Mouse (Mus musculus) right cerebral cortex, postnatal 25 days (tissue): ENCODE measurements at regions not wholly inside any gene's neighbourhood (a gene's known extent, or its start where the extent isn't known, plus 50 kb on each side); places are given as distances from the start of the nearest gene placed in this dataset.
A peak's percentile ranks its signal among the peaks of the same experiment; 100 is the strongest.

Experiments used
- DNase-seq: peaks from one replicate; pipeline ENCODE4 v3.0.0; 2022

GRCm38 (mm10) chr3:38116071-38116787, 368.4 kb downstream of the Ankrd50 start:
- DNase-seq = no peak

GRCm38 (mm10) chr3:38112568-38112967, 372.1 kb downstream of the Ankrd50 start:
- DNase-seq = no peak

DNA sequence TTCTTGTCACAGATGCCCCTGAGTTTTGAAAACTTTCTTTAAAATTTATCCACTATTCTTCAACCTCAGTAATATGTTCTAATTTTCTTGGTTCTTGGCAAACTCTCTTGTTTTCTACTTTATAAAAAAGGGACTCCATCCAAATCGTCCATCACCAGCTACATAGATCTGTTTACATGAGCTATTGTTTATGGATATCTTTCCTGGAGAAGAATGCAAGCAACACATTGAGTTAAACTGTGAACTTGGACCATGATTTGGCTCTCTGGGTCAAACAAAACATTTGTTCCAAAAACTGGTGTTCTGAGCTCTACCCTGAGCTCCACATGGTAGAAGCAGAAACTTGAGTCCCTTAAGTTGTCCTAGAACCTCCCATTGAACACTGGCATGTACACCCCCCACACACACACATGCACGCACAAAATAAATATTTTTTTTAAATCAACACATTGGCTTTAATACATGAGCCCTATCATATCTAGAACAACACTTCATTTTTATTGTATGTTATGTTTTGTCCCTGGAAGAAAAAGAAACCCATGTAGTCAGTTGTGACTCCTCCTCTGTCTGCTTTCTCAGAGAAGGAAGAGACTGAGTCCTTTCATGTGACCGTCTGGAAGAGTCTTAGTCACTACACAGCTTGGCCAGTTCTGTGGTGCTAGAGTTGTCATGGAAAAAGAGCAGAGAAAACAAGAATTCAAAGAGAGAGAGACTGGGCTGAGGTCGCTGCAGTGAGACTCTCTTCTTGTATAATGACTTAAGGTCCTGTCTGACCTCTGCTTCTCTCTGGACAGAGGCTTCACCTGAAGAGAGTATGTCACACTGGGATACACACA, 379.4 kb downstream of the Ankrd50 start:
- no peak for DNase-seq

DNA sequence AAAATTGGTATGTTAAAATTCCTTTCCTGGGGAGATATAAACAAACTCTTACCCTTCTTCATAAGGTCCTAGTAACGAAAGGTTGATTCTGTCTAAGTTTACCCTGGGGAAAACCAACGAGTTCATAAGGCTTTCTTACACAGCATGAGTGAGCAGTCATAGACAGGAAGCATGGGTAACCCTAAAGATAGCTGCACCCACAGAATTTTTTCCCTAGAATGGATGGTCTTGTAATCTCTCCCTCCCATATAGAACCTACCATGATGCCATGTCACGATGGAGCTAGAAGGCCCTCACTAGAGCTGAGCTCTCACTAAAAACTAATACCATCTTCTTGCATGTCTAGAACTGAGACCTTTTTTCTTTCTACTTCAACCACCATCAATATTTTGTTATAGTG, 380.1 kb upstream of the Gm5148 start:
- no peak for DNase-seq

DNA sequence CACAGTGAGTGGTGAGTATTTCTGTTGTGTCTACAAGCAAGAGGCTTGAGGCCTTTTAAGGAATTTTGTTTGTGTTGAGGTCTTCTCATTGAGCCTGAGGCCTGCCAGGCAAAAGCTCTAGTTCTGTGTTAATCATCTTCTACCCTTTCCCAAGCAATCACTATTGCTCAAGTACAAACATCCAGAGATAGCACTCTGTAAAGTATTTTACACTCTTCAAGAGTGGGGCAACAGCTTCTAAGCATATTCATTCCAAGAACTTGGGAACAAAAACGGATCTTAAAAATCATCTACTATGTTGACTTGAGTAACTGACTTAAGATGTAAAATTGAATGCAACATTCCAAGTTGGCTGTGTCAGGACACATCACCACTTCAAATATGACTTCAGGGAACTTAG, 378.7 kb upstream of the Gm5148 start:
- DNase-seq = no peak

GRCm38 (mm10) chr3:38102181-38102580, 377.9 kb upstream of the Gm5148 start:
- DNase-seq = no peak

DNA sequence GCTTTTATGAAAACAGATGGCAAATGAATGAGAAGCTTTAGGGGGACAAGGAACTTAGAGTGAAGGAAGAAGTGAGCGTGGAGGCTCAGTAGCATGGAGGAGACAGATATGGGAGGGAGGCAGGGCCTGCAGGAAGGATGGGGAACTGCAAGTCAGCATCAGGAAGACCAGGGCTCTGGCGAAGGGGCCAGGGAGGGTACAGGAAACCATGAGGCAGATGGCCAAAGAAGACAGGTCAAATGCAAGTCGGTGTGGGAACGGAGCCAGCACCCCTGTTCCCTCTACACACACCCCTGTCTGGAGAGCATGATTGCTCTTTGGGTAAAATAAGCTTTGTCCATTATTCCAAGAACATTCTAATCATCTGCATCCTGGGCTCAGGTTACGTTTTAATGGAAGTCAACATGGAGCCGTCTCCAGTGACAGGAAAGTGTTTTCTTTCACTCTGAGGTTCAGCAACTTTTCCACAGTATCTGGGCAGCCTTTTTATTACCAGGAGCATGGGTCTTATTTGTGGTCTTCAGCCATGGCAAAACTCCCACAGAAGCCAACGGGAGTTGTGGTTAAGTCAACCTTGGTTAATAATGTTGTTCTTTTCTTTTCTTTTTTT, 370.2 kb upstream of the Gm5148 start:
- DNase-seq = no peak

GRCm38 (mm10) chr3:38084548-38084947, 360.3 kb upstream of the Gm5148 start:
- DNase-seq = no peak

DNA sequence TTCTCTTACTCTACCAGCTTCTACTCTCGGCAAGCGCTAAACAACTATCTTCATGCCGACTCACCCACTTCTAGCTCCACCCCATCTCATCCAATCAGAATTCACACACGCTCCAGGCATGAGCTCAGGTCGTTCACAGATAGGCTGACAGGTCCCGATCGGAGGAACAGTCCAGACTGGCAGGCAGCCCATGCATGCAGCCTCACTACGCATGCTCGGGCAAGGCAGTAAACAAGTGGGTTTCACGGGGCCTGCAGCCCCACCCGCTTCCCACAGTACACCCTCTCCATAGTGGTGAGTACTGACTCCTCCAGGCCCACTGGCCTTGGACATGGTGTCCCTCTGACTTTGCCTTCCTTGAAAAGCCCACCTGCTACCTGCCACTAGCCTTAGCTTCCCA, 358.1 kb upstream of the Gm5148 start:
- no peak for DNase-seq

DNA sequence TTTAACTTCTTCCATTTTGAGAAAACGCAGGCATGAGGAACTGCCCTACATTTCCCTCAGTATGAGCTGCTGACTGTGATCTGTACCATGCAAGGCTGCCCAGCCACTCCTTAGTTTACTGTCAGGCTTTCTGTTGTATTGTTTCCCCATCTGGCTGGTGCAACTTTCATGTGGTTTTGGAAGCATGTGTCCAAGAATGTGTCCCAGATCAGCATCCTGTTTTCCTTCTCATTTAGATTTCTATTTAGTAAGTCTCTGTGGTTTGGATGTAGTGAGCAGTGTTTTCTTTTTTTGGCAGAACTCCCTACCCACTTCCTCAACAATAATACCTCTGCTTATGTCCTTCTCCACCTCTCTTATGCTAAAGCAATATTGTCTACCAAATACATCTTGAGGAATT, 352.5 kb upstream of the Gm5148 start:
- DNase-seq = peak; percentile 19

- no peak for DNase-seq
Observed at GRCm38 (mm10) chr3:38073946-38074345, 349.7 kb upstream of the Gm5148 start.

DNA sequence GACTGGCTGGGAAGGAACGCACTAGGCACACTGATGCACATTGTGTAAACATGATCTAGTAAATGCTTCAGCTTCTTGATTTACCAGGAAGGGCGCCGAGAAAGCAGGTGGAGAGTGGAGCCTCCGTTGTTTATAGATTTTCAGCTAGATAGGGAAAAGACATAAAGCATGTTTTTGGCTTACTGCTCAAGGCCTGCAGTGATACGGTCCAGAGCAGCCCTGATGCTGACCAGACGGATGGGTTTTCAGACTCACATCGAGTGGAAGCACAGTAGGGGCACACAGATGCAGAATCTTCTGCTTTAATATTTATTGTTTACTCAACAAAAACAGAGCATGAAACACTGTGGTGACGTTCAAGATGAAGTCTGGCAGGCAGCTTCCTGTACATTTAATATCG, 331.3 kb upstream of the Gm5148 start:
- DNase-seq = no peak

- DNase-seq = no peak
Observed at GRCm38 (mm10) chr3:38052941-38053340, 328.7 kb upstream of the Gm5148 start.

DNA sequence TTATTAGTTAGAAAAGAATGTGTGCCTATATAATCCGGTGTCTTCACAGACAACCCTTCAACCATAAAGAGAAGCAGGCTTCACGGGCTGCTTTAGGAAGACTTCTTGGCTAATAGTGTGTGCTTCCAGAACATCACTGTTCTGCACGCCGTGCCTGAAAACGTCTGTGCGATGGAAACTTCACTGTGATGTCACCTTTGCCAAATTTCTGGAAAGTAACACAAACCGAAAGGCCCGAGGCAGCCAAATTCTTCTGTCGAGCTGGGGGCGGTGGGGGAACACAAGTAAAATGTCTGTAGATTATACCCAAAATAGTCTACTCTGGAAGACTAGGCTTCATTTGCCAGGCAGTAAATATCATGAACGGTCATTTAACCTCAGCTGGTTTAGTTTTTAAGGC, 327.5 kb upstream of the Gm5148 start:
- DNase-seq = no peak

DNA sequence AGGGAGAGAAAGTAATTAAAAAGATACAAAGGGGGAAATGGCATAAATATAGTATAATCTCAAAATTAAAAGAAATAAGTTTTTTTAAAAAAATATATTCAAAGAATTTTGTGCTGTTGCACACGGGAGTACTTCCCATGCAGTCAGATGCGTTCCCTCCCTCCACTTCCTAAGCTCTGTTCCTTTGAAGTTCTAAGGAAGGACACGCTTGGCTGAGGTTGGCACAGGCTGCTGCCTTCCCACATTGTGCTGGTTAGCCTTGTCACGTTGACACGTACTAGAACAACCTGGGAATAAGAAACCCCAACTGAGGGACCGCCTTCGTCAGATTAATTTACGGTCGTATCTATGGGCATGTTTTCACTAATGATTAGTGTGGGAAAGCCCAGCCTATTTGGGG, 326.6 kb upstream of the Gm5148 start:
- no peak for DNase-seq

- DNase-seq = no peak
Observed at GRCm38 (mm10) chr3:38050366-38050765, 326.1 kb upstream of the Gm5148 start.

- DNase-seq = no peak
Observed at GRCm38 (mm10) chr3:38049290-38049689, 325.0 kb upstream of the Gm5148 start.

- no peak for DNase-seq
Observed at GRCm38 (mm10) chr3:38047445-38047844, 323.2 kb upstream of the Gm5148 start.

DNA sequence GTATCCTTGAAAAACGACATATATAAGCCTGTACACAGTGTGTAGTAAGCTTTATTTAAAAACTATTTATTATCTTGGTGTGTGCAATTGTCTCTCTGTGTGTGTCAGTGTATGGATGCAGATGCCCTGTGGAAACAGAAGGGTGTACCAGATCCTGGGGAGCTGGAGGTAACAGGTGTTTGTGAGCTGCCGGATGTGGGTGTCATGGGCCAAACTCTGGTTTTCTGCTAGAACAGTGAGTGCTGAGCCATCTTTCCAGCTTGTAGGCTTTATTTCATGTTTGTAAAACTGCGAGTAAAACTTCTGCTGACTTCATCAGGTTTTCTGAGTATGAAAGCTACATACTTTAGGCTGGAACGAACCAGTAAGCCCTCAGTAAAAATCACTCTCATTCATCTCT, 322.3 kb upstream of the Gm5148 start:
- no peak for DNase-seq

DNA sequence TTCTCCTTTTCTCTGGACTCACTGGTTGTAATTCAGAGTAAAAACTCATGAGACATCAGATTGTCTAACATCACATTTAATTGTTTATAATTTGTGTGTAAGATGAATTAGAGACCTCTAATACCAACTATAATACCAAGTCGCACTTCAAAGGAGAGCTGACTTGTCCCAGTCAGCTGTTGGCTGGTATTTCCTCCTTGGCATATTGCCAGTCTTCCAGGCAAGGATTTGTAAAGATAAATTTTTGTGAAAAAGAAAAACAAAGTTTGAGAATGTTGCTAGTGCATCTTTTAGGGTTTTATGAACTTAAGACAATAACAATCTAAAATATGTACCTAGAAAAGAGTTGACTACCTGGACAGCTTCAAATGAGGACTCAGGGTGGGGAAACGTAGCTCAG, 321.7 kb upstream of the Gm5148 start:
- DNase-seq = no peak

DNA sequence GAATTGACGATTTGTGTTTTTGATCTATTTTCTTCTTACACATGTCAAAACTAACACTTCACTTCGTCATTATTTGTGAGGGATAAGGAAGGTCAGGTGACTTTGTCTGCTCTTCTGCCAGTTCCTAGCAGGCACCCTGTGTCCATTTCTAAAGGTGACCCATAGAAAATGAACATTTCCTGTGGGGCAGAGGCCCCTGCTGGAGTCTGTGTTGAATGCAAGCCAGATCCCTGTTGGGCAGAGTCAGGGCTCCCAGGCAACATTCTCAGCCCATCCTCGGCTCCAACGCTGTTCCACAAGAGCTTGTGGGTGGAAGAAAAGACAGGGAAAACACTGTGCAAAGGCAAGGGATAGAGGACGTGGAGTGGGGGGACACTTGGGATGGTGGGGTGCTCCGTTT, 321.2 kb upstream of the Gm5148 start:
- no peak for DNase-seq

DNA sequence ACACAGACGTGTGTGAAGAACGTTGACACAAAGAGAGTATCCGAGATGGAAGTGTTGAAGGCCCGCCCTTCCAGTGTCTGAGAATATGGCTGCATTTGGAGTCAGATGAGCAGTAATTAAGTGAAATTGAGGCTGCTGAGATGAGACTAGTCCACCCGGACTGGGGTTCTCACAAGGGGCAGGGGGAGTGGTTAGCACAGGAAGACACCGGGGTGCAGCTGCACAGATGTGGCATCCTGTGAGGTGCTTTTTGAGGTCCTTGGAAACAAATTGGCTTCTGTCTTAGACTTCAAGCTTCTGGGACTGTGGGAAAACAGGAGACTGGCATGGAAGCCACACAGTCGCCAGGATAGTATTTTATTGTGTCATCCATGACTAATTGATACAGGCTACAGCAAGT, 320.0 kb upstream of the Gm5148 start:
- no peak for DNase-seq

DNA sequence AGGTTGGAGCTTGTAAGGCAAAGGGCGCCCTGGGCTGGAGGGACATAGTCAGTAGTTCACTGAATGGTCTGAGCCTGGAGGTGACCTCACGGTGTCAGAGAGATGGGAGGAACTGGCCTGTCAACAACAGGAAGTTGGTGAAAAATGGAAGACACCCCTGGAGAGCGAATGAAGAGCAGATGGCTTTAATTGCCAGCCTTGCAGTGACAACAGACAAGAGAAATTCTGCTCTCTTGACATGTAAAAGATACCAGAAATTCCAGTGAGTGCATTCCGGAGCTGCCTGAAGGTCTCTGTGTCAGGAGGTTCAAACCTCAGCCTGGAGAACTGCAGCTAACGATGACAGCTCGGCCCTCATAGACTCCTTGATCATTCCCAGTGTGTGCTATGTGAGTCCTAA, 318.3 kb upstream of the Gm5148 start:
- DNase-seq = no peak

DNA sequence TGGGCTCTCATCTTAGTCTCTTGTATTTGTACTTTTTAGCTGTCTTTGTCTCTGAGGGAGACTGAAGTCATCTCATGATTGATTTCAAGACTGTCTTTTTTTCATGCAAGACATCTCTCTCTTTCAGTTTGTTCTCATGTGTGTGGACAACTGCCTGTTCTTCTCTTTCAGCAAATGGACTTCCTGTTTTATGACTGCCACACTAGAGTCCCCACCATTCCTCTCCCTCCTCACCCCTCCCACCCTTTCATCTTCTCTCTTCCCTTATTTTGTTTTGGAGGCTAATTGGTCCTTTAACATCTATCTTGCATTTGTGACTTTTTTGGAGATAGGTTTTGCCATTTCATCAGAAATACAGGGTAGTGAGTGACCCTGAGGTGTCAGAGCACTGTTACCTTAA, 311.8 kb upstream of the Gm5148 start:
- no peak for DNase-seq
